Mouse (Mus musculus) heart, adult 2 months (tissue): ENCODE results near the gene Edc4. TPM values are rescaled to one million over a fixed set of nuclear protein-coding genes. Genes with fewer than 3 reads are reported as not detected.

Experiments used
- DNase-seq, 2 experiments: peaks; one replicate each; pipeline ENCODE4 v3.0.0; 2021
- H3K27ac ChIP-seq: fragments of 200-600 bp; 2 replicates; pipeline ENCODE4 v1.8.1; 2022
- H3K27me3 ChIP-seq: fragments of 200-500 bp; 2 replicates; pipeline ENCODE4 v1.6.1; 2012; ENCODE audit warnings: mild to moderate bottlenecking, low read length, inconsistent platforms, mixed read lengths; ENCODE audit not compliant: control insufficient read depth, insufficient read depth
- H3K36me3 ChIP-seq: fragments of 200-500 bp; 2 replicates; pipeline ENCODE4 v1.6.1; 2012; ENCODE audit warnings: low read length, inconsistent platforms; ENCODE audit not compliant: control insufficient read depth, insufficient read depth
- H3K4me1 ChIP-seq: fragments of 200-500 bp; 2 replicates; pipeline ENCODE4 v1.6.1; 2011; ENCODE audit warnings: low read length; ENCODE audit not compliant: control insufficient read depth, insufficient read depth
- H3K4me3 ChIP-seq: fragments of 200-600 bp; 2 replicates; pipeline ENCODE4 v1.8.1; 2022
- H3K79me2 ChIP-seq: fragments of 200-500 bp; replicated peaks from 2 replicates; pipeline ENCODE4 v1.6.1; 2012; ENCODE audit warnings: mild to moderate bottlenecking, inconsistent platforms, low read length, moderate library complexity, mixed read lengths; ENCODE audit not compliant: control insufficient read depth, insufficient read depth
- H3K9ac ChIP-seq: fragments of 200-500 bp; 2 replicates; pipeline ENCODE4 v1.6.1; 2012; ENCODE audit warnings: low read depth, mild to moderate bottlenecking, control low read depth, inconsistent platforms, low read length, mixed read lengths
- CTCF ChIP-seq: fragments of 200-600 bp; IDR thresholded peaks from 2 replicates; pipeline ENCODE4 v1.8.1; 2022; ENCODE audit warnings: antibody characterized with exemption, mild to moderate bottlenecking, moderate library complexity
- EP300 ChIP-seq: fragments of 200-500 bp; IDR thresholded peaks from 2 replicates; pipeline ENCODE4 v1.6.1; 2011; ENCODE audit warnings: low read depth, low read length, control low read depth; ENCODE audit not compliant: insufficient read depth
- POLR2A ChIP-seq: fragments of 200-500 bp; IDR thresholded peaks from 2 replicates; pipeline ENCODE4 v1.6.1; 2011; ENCODE audit warnings: mild to moderate bottlenecking, low read depth, low read length, control low read depth; ENCODE audit not compliant: insufficient read depth
- WGBS: fragments of 180-500 bp; shearing (Covaris S2); methylation state at CpG from one replicate; pipeline ENCODE4 v1.1.7; 2018; 5-methylcytosine and 5-hydroxymethylcytosine counted together
- intact Hi-C: fragments of 180-260 bp; cut with DNase I; formaldehyde crosslinking; loops from one replicate; pipeline ENCODE4 v1.15.1; 2025
- polyA plus RNA-seq: library from polyadenylated mRNA; depleted of rRNA; stranded (reverse); fragments of >200 nt; gene quantifications from 2 replicates; pipeline ENCODE4 v1.2.3, GENCODE M21; 2012
- total RNA-seq, 2 experiments: library from RNA; stranded (reverse); gene quantifications; 2 replicates each; pipeline ENCODE4 v1.2.3; 2021

Edc4 gene
- total and polyA plus RNA-seq, 3 experiments = 23.2 to 42.4 (median 25.4) TPM

DNA sequence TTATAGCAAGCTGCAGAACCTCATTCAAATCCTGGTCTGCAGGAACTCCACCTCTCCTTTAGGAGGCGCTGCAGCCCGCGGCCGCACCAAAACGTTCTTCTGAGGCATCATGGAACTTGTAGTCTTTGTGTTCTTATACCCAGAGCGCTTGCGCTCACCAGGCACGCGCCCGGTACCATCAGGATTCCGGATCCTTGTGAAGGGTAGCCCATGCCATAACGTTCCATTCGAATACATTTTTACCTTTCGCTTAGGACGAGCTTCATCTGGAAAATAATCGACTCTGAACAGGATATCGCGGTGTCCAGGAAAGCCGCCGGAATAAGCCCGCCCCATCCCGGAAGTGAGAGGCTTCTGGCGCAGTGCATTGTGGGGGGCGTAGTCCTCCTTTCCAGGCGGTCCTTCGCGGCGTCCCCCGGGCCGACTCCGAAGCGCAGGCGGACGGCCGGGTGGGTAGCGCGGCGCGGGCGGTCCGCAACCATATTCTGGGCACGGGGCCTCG lies 25.9 kb upstream of the Edc4 start, which contains the start of gene Thap11:
Gene Thap11, plus strand, starts transcription at position 418 of the 502 bp plus-strand sequence.
- no peaks in the 10 kb centered on the region for H3K79me2 ChIP-seq
- H3K9ac ChIP-seq = peak within 1 kb of the TSS; percentile 79
- peak within 1 kb of the TSS; percentile 83 for H3K27ac ChIP-seq
- H3K27me3 ChIP-seq = no peaks in the 10 kb centered on the region
- peak within 1 kb of the TSS; percentile 78 for H3K4me3 ChIP-seq
- WGBS = under 1% methylated on average over 43 of the region's 43 CpGs
- TF ChIP-seq POLR2A (0 out of 2 replicates have a peak, but pooled peaks have one; percentile 47), EP300 (peak; percentile 40; the same call in 1 of the 2 replicates), CTCF (peak; percentile 93)
- peak; percentile 95 to 96 for DNase-seq
- H3K4me1 ChIP-seq = peaks cover 9% of the 10 kb centered on the region
- peaks cover 7% of the 10 kb centered on the region for H3K36me3 ChIP-seq
- intact Hi-C loops = loop anchor here (5.0 kb wide), 3 partner anchors 78 to 158 kb away; partner anchors contain the start of genes Ctrl and Ddx28

DNA sequence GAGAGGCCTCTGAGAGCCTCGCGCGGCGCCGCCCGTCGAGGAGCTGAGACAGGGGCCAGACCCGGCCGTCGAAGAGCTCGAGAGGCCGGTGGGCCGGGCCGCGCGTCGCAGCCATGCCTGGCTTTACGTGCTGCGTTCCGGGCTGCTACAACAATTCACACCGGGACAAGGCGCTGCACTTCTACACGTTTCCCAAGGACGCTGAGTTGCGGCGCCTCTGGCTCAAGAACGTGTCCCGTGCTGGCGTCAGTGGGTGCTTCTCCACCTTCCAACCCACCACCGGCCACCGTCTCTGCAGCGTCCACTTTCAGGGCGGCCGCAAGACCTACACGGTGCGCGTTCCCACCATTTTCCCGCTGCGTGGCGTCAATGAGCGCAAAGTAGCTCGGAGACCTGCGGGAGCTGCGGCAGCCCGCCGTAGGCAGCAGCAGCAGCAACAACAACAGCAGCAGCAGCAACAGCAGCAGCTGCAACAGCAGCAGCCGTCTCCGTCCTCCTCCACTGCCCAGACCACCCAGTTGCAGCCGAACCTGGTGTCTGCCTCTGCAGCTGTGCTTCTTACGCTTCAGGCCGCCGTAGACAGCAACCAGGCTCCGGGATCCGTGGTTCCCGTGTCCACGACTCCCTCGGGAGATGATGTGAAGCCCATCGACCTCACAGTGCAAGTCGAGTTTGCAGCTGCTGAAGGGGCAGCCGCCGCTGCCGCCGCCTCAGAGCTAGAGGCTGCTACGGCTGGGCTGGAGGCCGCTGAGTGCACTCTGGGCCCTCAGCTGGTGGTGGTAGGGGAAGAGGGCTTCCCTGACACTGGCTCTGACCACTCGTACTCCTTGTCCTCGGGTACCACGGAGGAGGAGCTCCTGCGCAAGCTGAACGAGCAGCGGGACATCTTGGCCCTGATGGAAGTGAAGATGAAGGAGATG lies 25.2 kb upstream of the Edc4 start:
- Histone ChIP-seq H3K27ac (peak overlapping the region; percentile 83), H3K36me3 (peaks cover 7% of the 10 kb centered on the region), H3K9ac (peak overlapping the region; percentile 79), H3K4me3 (peak overlapping the region; percentile 78), H3K79me2 (no peaks in the 10 kb centered on the region), H3K27me3 (no peaks in the 10 kb centered on the region), H3K4me1 (peaks cover 9% of the 10 kb centered on the region)
- intact Hi-C loops = no loop called here
- DNase-seq = no peak
- under 1% methylated on average over 71 of the region's 71 CpGs for WGBS
- TF ChIP-seq CTCF (no peak), EP300 (no peak), POLR2A (no peak)

DNA sequence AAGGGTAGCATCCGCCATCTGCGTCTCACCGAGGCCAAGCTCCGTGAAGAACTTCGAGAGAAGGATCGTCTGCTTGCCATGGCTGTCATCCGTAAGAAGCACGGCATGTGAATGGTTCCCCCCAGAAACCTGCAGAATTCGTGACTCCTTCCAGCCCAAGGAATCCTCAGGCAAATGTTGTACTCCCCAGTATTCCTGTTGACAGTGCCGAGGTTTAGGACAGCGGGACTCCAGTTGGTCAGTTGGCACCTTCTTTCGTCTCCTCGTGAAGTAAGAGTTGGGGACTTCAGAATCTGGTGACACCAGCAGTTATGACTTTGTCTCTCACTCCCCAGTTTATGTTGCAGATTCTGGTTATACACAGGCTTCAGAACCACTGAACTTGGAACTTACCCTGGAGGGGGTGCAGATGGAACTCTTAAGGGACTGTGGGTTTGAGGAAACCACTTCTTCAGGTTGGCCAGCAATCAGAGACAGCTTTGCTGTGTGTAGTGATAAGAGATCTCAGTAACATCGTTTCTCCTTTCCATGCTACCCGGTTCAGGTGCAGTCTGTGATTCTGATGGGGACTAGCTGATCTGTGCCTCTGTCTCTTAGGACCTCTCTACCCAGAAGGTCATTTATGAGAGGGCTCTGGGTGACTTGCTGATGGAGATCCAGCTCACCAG lies 24.4 kb upstream of the Edc4 start:
- intact Hi-C loops = no loop called here
- peak overlapping the region; percentile 83 for H3K27ac ChIP-seq
- H3K4me3 ChIP-seq = peak overlapping the region; percentile 78
- no peak for DNase-seq
- peaks cover 9% of the 10 kb centered on the region for H3K4me1 ChIP-seq
- TF ChIP-seq EP300 (no peak), CTCF (no peak), POLR2A (no peak)
- no peaks in the 10 kb centered on the region for H3K27me3 ChIP-seq
- peak overlapping the region; percentile 79 for H3K9ac ChIP-seq
- peaks cover 7% of the 10 kb centered on the region for H3K36me3 ChIP-seq
- WGBS = 10% methylated on average over 15 of the region's 15 CpGs
- H3K79me2 ChIP-seq = 0 out of 2 replicates have a peak, but pooled peaks cover 1% of the 10 kb centered on the region

DNA sequence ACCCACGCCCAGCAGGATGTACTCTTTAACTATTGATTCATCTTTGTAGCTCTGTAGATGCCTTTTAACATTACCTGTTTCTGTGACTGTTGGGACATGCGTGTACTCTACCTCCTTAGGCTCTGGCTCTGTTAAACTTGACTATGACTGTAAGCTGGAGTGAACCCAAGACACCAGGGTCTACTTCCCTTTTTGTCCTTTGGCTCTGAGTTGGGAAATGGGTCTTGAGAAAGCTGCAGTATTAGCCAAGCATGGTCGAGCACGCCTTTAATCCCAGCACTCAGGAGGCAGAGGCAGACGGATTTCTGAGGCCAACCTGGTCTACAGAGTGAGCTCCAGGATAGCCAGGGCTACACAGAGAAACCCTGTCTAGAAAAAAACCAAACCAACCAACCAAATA lies 22.2 kb upstream of the Edc4 start:
- H3K27me3 ChIP-seq = no peaks in the 10 kb centered on the region
- no peak overlapping the region for H3K4me3 ChIP-seq
- WGBS = 80% methylated on average over 5 of the region's 5 CpGs
- DNase-seq = no peak
- no peak for TF ChIP-seq POLR2A
- TF ChIP-seq CTCF = no peak
- TF ChIP-seq EP300 = no peak
- peaks cover 11% of the 10 kb centered on the region for H3K4me1 ChIP-seq
- 0 out of 2 replicates have a peak, but pooled peaks cover 1% of the 10 kb centered on the region for H3K79me2 ChIP-seq
- H3K9ac ChIP-seq = no peak overlapping the region
- H3K27ac ChIP-seq = no peak overlapping the region
- intact Hi-C loops = no loop called here
- peaks cover 7% of the 10 kb centered on the region for H3K36me3 ChIP-seq

DNA sequence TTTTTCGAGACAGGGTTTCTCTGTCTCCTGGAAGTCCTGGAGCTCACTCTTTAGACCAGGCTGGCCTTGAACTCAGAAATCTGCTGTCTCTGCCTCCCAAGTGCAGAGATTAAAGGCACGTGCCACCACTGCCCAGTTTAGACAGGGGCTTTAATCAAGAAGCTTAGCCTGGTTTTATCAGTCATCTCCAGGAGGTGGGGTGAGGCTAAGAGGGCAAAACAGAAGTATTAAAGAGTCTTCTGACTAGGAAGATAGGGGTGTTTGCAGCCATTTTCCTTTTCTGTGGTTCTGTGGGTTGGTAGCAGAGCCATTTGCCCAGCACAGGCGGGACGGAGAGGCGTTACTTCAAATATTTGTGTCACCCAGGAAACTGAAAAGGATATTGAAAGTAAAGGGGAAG lies 21.4 kb upstream of the Edc4 start:
- 0 out of 2 replicates have a peak, but pooled peaks cover 1% of the 10 kb centered on the region for H3K79me2 ChIP-seq
- no peaks in the 10 kb centered on the region for H3K27me3 ChIP-seq
- H3K4me3 ChIP-seq = no peak overlapping the region
- peak overlapping the region; percentile 97 for H3K27ac ChIP-seq
- no peak overlapping the region for H3K9ac ChIP-seq
- TF ChIP-seq POLR2A (no peak), CTCF (no peak), EP300 (no peak)
- 61% methylated on average over 5 of the region's 5 CpGs for WGBS
- intact Hi-C loops = no loop called here
- peaks cover 10% of the 10 kb centered on the region for H3K4me1 ChIP-seq
- no peak for DNase-seq
- peaks cover 7% of the 10 kb centered on the region for H3K36me3 ChIP-seq
